Mouse (Mus musculus): ENCODE results near the gene Npepl1. TPM values are rescaled to one million over a fixed set of nuclear protein-coding genes. Genes with fewer than 3 reads are reported as not detected.
A peak's percentile ranks its signal among the peaks of the same experiment; 100 is the strongest.

The Npepl1 gene
- polyA plus RNA-seq (2014; fragmentation: Nextera tagmentation; extraction: Ambion mirVana): 15.5 and 20.4 TPM in 2 replicates

DNA sequence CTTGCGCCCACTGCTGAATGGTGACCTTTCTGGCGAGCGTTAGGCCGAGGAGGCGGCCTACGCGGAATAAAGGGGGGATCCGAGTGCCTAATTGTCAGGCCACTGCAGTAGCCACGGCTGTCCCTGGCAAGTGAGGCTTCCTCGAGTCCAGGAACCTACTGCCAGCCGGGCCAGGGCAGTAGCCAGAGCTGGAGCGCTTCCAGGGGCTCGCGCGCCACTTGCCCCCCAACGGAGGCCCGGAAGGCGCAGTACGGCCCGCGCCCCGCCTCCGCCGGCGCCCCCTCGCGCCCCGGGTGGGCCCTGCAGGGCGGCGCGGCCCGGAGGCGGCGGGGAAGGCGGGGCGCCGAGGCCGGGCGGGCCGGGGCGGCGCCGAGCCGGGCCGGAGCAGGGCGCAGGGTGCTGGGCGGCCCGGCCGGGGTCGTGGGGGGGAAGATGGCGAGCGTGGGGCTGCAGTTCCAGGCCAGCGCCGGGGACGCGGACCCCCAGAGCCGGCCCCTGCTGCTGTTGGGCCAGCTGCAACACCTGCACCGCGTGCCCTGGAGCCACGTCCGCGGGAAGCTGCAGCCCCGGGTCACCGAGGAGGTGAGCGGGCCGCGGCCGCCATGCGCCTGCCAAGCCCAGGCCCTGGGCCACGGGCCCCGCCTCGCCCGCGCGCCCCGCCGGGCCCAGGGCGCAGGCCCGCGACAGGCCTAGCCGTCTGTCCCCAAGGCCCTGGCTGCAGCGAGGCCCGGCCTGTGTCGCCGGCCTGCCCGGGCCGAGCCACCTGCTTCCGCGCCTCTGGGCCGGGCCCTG is at the start of gene Npepl1:
Gene Npepl1, plus strand, starts transcription at position 359 of the 792 bp plus-strand sequence.
- H3K4me3 ChIP-seq (replicated peaks; ENCODE audit: low read depth, low read length): peak within 1 kb of the TSS; percentile 42

GRCm38 (mm10) chr2:174061219-174061618 is 48.9 kb upstream of the Npepl1 start:
- DNase-seq (no peak), ATAC-seq (ENCODE audit: low FRiP score, low TSS enrichment) (no peak)
- no peak overlapping the region for H3K4me2 ChIP-seq (ENCODE audit: low read length)

More for the DNA sequence above, at the start of gene Npepl1:
- H3K27ac ChIP-seq (replicated peaks; ENCODE audit: low read depth, low read length): peak within 1 kb of the TSS; percentile 55
- H3K4me2 ChIP-seq (ENCODE audit: low read length): peak within 1 kb of the TSS; percentile 75
- DNase-seq (peak; percentile 71), ATAC-seq (ENCODE audit: low FRiP score, low TSS enrichment) (peak; percentile 88)
- 2% methylated on average over 73 of the region's 90 CpGs for WGBS
- no peaks in the 10 kb centered on the region for H3K9me3 ChIP-seq (ENCODE audit: control insufficient read depth, low read length)
- H3K4me1 ChIP-seq (ENCODE audit: control insufficient read depth, insufficient read depth, low read length): peaks cover 7% of the 10 kb centered on the region; the same call in 1 of the 2 replicates
- peak within 1 kb of the TSS; percentile 74 for H3K9ac ChIP-seq (replicated peaks; ENCODE audit: low read length)
- H3K27me3 ChIP-seq (ENCODE audit: control insufficient read depth, insufficient read depth, low read length): no peaks in the 10 kb centered on the region
- H3K36me3 ChIP-seq (ENCODE audit: control insufficient read depth, insufficient read depth, low read length): no peaks in the 10 kb centered on the region

DNA sequence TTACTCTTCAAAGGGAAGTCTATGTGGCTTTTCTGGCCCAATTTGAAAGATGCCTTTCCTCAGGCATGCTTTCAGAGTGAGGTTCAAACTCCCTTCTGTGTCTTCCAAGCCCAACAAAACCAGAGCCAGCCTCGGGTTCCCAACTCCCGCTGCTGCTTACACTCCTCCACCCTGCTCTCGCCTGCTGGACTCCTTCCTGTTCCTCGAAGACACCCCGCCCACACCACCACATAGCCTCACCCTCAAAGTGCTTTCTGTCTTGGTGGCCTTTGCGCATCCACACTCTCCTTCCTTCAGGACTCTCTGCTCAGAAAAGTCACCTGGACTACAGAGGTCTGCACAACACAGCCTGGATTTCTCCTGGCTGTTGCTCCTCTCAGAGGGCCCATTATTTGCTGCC is 47.1 kb upstream of the Npepl1 start:
- 80% methylated on average over 6 of the region's 6 CpGs for WGBS
- no peak overlapping the region for H3K27ac ChIP-seq (replicated peaks; ENCODE audit: low read depth, low read length)
- no peak overlapping the region for H3K4me3 ChIP-seq (replicated peaks; ENCODE audit: low read depth, low read length)
- no peak overlapping the region for H3K4me2 ChIP-seq (ENCODE audit: low read length)
- no peak overlapping the region for H3K9ac ChIP-seq (replicated peaks; ENCODE audit: low read length)
- DNase-seq (no peak), ATAC-seq (ENCODE audit: low FRiP score, low TSS enrichment) (no peak)
- no peaks in the 10 kb centered on the region for H3K27me3 ChIP-seq (ENCODE audit: control insufficient read depth, insufficient read depth, low read length)
- no peaks in the 10 kb centered on the region for H3K4me1 ChIP-seq (ENCODE audit: control insufficient read depth, insufficient read depth, low read length)
- no peaks in the 10 kb centered on the region for H3K9me3 ChIP-seq (ENCODE audit: control insufficient read depth, low read length)
- no peaks in the 10 kb centered on the region for H3K36me3 ChIP-seq (ENCODE audit: control insufficient read depth, insufficient read depth, low read length)

More at GRCm38 (mm10) chr2:174061219-174061618, 48.9 kb upstream of the Npepl1 start:
- Histone ChIP-seq H3K36me3 (ENCODE audit: control insufficient read depth, insufficient read depth, low read length) (no peaks in the 10 kb centered on the region), H3K9me3 (ENCODE audit: control insufficient read depth, low read length) (no peaks in the 10 kb centered on the region), H3K27ac (replicated peaks; ENCODE audit: low read depth, low read length) (0 out of 2 replicates have a peak overlapping the region, but pooled peaks have one; percentile 13), H3K4me1 (ENCODE audit: control insufficient read depth, insufficient read depth, low read length) (no peaks in the 10 kb centered on the region), H3K27me3 (ENCODE audit: control insufficient read depth, insufficient read depth, low read length) (no peaks in the 10 kb centered on the region), H3K4me3 (replicated peaks; ENCODE audit: low read depth, low read length) (no peak overlapping the region), H3K9ac (replicated peaks; ENCODE audit: low read length) (no peak overlapping the region)
- 23% methylated on average over 2 of the region's 2 CpGs for WGBS

GRCm38 (mm10) chr2:174063527-174064211 is 46.5 kb upstream of the Npepl1 start:
- Histone ChIP-seq H3K36me3 (ENCODE audit: control insufficient read depth, insufficient read depth, low read length) (no peaks in the 10 kb centered on the region), H3K4me1 (ENCODE audit: control insufficient read depth, insufficient read depth, low read length) (no peaks in the 10 kb centered on the region), H3K27me3 (ENCODE audit: control insufficient read depth, insufficient read depth, low read length) (no peaks in the 10 kb centered on the region), H3K27ac (replicated peaks; ENCODE audit: low read depth, low read length) (no peak overlapping the region), H3K9me3 (ENCODE audit: control insufficient read depth, low read length) (no peaks in the 10 kb centered on the region), H3K4me2 (ENCODE audit: low read length) (no peak overlapping the region), H3K4me3 (replicated peaks; ENCODE audit: low read depth, low read length) (no peak overlapping the region), H3K9ac (replicated peaks; ENCODE audit: low read length) (no peak overlapping the region)
- no peak for ATAC-seq (ENCODE audit: low FRiP score, low TSS enrichment)
- 84% methylated on average over 9 of the region's 9 CpGs for WGBS
- no peak for DNase-seq

DNA sequence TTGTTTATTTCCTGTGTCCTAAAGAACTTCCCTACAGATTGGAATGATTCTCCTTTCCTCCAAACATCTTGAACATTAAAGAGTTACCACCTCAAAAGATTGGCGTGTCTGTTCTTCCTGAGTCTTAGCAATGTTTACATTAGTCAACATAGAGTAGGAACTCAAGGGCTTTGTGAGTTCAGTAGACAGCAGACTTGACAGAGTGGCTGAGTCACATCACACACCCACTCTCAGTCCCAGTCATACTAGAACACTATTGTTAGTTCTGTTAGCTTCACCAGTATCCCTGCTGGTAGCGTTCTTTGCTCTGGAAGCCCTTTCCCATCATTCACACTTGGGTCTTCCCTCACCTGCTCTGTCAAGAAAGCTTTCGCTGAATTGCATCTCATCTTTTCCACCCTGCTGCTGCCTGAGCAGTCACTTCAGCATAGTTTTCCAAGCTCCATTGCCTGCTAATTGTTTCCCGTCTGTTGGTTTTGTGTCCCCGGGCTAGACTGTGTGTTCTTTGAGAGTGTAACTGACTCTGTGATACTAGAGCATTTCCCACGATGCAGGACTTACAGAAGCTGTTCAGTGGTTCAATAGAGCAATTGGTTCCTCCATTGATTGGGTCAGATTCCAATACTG is 42.2 kb upstream of the Npepl1 start:
- H3K9me3 ChIP-seq (ENCODE audit: control insufficient read depth, low read length): no peaks in the 10 kb centered on the region
- no peak overlapping the region for H3K4me3 ChIP-seq (replicated peaks; ENCODE audit: low read depth, low read length)
- no peak overlapping the region for H3K27ac ChIP-seq (replicated peaks; ENCODE audit: low read depth, low read length)
- H3K27me3 ChIP-seq (ENCODE audit: control insufficient read depth, insufficient read depth, low read length): no peaks in the 10 kb centered on the region
- no peak for DNase-seq
- no peaks in the 10 kb centered on the region for H3K36me3 ChIP-seq (ENCODE audit: control insufficient read depth, insufficient read depth, low read length)
- 82% methylated on average over 6 of the region's 6 CpGs for WGBS
- no peak for ATAC-seq (ENCODE audit: low FRiP score, low TSS enrichment)
- no peak overlapping the region for H3K9ac ChIP-seq (replicated peaks; ENCODE audit: low read length)
- H3K4me1 ChIP-seq (ENCODE audit: control insufficient read depth, insufficient read depth, low read length): no peaks in the 10 kb centered on the region
- H3K4me2 ChIP-seq (ENCODE audit: low read length): no peak overlapping the region

DNA sequence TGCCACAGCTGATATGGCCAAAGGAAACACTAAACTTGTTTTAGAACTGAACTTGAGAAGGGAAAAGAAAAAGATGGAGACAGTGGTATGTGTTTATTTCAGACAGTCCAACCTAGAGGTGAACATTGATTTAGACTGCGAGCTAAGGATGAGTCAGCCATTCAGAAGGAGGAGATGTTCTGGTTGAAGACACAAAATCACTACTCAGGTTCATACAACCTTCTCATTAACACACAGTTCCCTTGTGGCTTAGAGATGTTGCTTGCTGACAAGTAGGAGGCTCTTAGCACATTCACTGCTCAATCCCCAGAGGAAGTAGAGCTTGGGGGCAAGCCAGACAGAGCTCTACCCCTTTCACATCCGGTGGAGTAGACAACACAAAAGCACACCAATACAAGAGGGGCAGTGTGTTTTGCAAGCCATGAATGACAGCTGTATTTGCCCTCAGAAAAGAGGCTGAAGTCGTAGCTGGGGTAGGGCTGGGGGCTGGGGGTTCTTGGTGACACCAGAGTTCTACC is 40.6 kb upstream of the Npepl1 start:
- Histone ChIP-seq H3K27me3 (ENCODE audit: control insufficient read depth, insufficient read depth, low read length) (no peaks in the 10 kb centered on the region), H3K4me1 (ENCODE audit: control insufficient read depth, insufficient read depth, low read length) (peaks cover 3% of the 10 kb centered on the region; the same call in 1 of the 2 replicates), H3K36me3 (ENCODE audit: control insufficient read depth, insufficient read depth, low read length) (no peaks in the 10 kb centered on the region), H3K27ac (replicated peaks; ENCODE audit: low read depth, low read length) (no peak overlapping the region), H3K9ac (replicated peaks; ENCODE audit: low read length) (no peak overlapping the region), H3K9me3 (ENCODE audit: control insufficient read depth, low read length) (no peaks in the 10 kb centered on the region), H3K4me2 (ENCODE audit: low read length) (no peak overlapping the region), H3K4me3 (replicated peaks; ENCODE audit: low read depth, low read length) (no peak overlapping the region)
- ATAC-seq (ENCODE audit: low FRiP score, low TSS enrichment): no peak
- no peak for DNase-seq
- 70% methylated on average over 3 of the region's 3 CpGs for WGBS

- WGBS: 93% methylated on average over 5 of the region's 5 CpGs
- H3K27ac ChIP-seq (replicated peaks; ENCODE audit: low read depth, low read length): no peak overlapping the region
- no peak overlapping the region for H3K4me3 ChIP-seq (replicated peaks; ENCODE audit: low read depth, low read length)
- no peaks in the 10 kb centered on the region for H3K27me3 ChIP-seq (ENCODE audit: control insufficient read depth, insufficient read depth, low read length)
- H3K9me3 ChIP-seq (ENCODE audit: control insufficient read depth, low read length): no peaks in the 10 kb centered on the region
- DNase-seq (no peak), ATAC-seq (ENCODE audit: low FRiP score, low TSS enrichment) (no peak)
- peaks cover 12% of the 10 kb centered on the region for H3K4me1 ChIP-seq (ENCODE audit: control insufficient read depth, insufficient read depth, low read length)
- no peaks in the 10 kb centered on the region for H3K36me3 ChIP-seq (ENCODE audit: control insufficient read depth, insufficient read depth, low read length)
- no peak overlapping the region for H3K4me2 ChIP-seq (ENCODE audit: low read length)
- no peak overlapping the region for H3K9ac ChIP-seq (replicated peaks; ENCODE audit: low read length)
Measured at GRCm38 (mm10) chr2:174071406-174071805, 38.7 kb upstream of the Npepl1 start.

GRCm38 (mm10) chr2:174073156-174073790 is 36.9 kb upstream of the Npepl1 start:
- H3K4me2 ChIP-seq (ENCODE audit: low read length): no peak overlapping the region

More at GRCm38 (mm10) chr2:174073156-174073790, 36.9 kb upstream of the Npepl1 start:
- no peaks in the 10 kb centered on the region for H3K27me3 ChIP-seq (ENCODE audit: control insufficient read depth, insufficient read depth, low read length)
- DNase-seq: no peak
- no peaks in the 10 kb centered on the region for H3K9me3 ChIP-seq (ENCODE audit: control insufficient read depth, low read length)
- no peak overlapping the region for H3K9ac ChIP-seq (replicated peaks; ENCODE audit: low read length)
- WGBS: 81% methylated on average over 5 of the region's 5 CpGs
- H3K4me1 ChIP-seq (ENCODE audit: control insufficient read depth, insufficient read depth, low read length): peaks cover 23% of the 10 kb centered on the region
- no peak for ATAC-seq (ENCODE audit: low FRiP score, low TSS enrichment)
- H3K36me3 ChIP-seq (ENCODE audit: control insufficient read depth, insufficient read depth, low read length): no peaks in the 10 kb centered on the region
- no peak overlapping the region for H3K4me3 ChIP-seq (replicated peaks; ENCODE audit: low read depth, low read length)
- H3K27ac ChIP-seq (replicated peaks; ENCODE audit: low read depth, low read length): no peak overlapping the region

All from midbrain, embryonic 14.5 days (tissue).